Mouse (Mus musculus): ENCODE data around the gene Slc16a6.

Slc16a6 gene

DNA sequence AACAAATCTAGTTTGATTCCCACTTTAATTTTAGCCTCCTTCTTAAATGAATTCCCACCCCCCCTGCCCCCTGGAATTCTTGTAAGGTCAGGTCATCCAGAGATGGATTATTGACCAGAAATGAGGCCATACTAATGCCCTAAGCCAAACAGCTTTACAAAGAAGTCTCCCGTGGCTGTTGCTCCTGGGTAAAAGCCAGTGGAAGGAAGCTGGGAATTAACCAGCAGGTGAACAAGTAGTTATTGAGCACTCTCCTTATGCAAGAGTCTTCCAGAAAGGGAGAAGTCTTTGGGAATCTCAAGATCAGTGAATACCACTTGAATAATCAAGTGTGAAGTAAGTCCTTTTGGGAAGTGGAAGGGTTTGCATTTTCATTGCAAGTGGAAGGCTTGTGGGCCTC lies 13.7 kb upstream of the Slc16a6 start:
- no peak for DNase-seq (ENCODE audit: low spot score)

DNA sequence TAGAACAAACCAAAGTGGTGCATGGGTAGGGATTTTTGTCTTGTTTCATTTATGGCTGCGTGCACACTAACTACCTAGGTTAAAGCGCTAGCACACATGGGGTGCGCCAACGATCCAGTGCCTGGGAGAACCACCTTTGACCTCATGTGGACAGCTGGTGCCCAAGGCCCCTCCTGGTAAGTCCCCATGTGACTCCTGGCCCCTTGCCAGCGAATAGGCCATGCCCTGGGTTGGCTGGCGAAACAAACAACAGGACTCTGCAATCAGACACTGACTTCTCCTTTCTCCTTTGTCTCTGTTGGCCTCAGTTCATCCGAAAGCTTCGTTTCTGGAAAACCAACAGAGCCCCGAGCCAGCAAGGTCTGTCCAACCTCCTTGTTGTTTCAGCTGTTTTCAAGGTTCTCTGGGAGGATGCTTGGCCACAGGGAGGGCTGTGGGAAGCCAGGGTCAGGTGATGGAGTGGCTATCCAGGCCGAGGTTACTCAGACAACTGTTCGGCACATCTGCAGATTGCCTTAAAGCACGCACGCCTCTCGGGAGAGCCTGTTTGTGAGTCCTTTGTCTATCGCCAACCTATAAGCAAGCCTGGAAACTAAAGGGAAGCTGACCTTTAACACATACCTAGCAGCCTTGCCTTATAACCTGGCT lies 12.1 kb upstream of the Slc16a6 start:
- DNase-seq (ENCODE audit: low spot score), result peak; percentile 81

DNA sequence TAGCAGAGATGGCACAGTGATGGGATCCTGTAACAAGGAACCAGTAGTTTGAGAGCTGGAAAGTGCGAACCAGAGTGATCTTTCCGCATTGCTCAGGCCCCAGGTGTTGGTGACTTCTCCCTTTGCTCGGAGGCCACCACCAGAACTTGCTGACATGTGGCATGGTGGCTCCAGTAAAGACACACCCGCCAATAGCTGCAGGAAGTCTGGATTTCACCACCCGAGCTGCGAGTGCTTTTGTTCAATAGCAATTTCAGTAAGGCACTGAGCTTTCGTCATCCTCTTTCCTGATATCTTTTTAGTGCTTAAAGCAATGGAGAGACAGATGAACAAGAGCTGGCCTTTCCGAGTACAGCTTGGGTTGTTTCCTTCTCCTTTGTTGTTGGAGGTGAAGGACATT lies 7.0 kb upstream of the Slc16a6 start:
- no peak for DNase-seq (ENCODE audit: low spot score)

DNA sequence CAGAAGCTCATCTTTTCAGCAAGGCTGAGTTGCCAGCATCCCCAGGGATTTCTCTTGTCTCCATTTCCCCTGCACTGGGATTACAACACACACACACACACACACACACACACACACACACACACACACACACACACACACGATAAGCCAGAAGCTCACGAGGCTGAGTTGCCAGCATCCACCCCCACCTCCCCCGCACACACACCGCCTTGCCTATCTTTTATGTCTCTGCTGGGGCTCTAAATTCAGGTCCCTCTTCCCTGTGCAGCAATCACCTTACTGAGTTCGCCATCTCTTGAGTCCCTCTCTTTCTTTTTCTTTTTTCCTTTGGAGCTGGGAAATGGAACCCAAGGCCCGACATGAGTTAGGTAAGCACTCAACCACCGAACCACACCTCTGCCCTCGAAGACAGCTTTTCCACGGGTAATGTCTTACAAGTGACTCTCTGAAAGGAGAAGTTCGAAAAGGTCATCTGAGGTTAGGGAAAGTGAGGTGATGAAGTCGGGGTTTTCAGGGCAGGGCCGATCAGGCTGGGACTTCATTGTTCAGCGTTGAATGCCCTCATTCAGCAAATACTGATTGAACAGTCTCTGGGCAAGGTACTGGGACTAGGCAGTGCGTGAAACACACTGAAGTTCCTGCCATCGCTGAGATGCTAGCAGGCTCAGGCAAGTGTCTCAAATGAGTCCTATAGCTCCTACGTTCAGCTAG lies 6.3 kb upstream of the Slc16a6 start:
- no peak for DNase-seq (ENCODE audit: low spot score)

DNA sequence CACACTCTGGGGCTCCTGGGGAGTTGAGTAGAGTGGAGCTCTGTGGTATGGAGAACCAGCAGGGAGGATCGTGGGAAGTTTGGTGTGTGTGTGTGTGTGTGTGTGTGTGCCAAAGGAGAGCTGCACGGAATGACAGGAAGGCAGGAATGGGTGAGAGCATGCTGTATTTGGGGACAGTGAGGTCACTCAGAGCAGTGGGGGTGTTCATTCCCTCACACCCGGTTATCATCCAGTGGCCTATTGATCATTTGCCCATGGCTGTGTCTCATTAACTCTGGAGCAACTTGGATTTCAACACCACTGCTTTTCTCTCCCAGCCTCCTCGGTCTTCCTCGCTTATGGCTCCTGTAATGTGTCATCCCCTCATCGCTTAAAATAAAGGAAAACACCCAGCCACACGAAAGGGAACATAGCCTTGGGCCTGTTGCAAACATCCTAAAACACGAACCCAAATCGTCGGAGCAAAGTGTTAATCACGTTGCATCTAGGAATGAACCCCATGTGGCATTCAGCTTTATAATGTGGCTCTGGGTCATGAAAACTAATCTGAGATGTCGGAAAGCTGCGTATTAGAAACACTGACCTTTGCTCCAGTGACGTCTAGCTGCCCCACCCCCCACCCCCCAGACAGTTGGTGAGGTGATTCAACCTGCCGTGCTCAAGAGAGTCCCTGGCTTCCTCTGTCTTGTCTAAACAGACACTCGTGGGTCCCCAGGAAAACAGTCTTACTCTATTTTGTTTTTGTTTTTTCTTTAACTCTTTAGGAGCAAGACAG lies 4.4 kb upstream of the Slc16a6 start:
- DNase-seq (ENCODE audit: low spot score), result no peak

DNA sequence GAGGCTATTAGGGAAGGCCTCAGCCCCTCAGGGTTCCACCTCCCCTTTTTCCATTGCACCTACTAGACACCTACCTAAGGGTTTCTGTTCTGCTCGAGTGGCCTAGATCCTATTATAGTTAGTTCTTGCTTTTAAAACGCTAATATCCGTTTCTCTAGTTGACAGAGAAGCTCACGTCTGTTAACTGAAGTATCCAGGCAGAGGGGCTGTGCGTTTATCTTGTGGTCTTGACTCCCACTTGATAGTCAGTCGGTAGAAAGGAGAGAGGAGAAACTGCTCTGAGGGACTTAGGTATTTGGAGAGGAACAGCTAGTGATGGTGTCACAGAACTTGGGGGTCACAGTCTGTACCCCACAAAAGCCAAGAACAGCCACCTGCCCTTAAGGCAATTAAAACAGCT lies 3.3 kb upstream of the Slc16a6 start:
- DNase-seq (ENCODE audit: low spot score), result no peak

DNA sequence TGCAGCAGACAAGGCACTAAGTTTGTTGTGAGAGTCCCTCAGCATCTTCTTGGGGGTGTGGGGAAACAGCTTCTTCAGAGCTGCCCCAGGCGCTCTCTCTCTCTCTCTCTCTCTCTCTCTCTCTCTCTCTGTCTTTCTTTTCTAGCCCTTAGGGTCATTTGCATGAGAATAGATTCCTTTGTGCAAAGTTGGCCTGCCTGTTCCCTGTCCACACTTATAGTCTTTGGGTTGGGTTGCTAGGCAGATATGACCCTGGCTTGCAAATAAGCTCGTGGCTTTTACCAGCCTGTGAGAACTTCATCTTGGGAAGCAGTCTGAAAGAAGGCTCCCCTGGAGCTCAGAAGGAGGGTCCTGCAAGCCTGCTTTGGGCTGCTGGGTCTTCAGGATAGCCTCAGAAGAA lies 2.8 kb upstream of the Slc16a6 start:
- DNase-seq (ENCODE audit: low spot score), result no peak

DNA sequence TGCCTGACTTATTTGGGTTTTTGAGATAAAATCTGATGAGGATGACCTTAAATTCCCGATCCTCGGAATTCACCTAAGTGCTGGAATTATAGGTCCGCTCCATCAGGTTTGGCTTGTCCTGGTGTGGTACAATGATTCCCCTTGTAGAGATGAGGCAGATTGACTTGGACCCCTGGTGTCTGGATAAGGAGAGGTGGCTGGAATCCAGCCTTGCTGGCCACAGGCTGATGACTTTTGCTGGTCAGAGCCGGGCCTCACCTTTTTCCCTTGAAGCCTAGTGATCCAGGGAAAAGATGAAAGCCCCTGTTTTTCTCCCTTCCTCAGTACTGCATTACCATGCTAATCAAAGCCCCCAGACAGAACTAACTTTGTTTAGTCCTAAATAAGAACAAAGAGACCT lies 2.3 kb upstream of the Slc16a6 start:
- DNase-seq (ENCODE audit: low spot score), result no peak

DNA sequence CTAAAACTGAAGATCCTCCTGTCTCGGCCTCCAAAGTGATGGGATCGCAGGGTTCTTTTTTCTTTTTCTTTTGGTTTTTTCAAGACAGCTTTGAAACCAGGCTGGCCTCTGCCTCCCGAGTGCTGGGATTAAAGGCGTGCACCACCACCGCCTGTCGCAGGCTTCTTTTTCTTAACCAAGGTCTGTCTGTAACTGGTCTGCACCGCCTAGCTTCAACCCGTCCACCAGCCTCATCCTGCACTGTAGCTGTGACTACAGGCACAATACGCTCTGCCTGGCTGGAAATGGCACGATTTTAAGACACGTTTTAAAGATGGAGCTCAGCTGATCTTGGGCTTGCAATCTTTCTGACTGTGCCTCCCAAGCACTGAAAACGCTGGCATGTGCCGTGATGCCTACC lies 1.4 kb upstream of the Slc16a6 start:
- DNase-seq (ENCODE audit: low spot score), result no peak

DNA sequence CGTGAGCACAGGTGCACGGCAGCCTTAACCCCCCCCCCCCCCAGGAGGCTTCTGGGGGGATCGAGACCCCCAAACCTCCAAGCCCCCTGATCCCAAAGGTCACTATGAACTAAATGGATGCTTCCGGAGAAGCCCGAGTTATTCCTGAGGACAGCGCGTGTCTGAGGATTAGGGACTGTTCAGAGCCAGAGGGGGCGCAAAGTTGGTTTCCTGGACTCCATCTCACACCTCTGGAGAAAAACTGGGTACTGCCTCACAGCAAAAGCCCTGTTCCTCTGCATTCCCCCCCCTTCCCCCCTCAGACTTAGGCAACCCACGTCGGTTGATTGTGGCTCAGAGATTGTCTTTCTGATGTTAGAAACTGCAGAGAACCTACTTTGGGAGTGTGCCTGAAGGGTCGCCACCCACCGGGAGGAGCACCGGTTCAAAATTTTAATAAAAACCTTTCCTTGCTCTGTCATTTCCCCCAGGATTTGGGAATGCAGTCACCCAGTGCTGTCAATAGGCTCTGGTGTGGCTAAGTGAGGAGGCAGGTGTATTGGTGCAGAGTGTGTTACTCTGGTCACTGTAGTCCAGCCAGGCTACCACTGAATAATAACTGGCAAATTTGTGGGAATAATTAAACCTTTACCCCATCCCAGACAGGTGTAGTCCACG lies 816 bp upstream of the Slc16a6 start:
- DNase-seq (ENCODE audit: low spot score), result no peak

DNA sequence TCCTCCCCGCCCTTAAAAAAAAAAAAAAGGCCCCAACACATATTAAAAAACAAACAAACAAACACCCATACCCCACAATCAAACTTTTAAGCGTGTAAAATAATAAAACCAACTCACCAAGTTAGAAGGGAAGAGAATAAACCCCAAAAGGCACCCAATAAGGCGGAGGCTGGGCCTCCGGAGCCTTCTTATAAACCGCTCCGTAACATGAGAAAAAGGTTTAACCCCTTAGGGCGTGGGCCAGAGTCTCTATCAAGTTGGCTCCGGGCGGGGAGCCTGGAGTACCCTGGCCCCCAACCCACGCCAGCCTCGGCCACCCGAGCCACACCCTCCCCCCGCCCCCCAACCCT lies 602 bp downstream of the Slc16a6 start:
- peak; percentile 25 for DNase-seq (ENCODE audit: low spot score)

DNA sequence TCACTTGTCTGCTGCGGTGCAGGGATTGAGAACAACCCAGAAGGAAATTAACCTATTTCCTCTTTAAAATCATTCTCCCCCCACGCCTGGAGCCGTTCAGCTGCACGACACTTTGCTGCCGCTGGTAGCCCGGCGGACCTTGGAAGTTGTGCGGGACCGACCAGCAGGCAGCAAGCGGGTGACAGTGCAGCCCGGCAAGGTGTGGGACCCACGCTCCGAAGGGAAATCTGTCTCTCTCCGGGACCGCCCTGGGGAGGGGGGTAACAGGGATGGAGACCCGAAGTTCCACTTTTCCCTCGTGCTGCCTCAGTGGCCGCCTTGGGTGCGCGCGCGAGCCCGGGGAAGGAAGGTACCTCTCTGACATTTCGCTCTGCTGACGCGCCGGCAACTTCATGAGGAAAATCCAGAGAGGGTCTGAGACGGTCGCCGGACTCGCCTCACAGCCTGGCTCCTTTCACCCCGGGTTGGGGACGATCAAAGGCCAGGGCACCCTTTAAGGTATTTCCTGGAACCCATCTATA lies 1.2 kb downstream of the Slc16a6 start:
- no peak for DNase-seq (ENCODE audit: low spot score)

DNA sequence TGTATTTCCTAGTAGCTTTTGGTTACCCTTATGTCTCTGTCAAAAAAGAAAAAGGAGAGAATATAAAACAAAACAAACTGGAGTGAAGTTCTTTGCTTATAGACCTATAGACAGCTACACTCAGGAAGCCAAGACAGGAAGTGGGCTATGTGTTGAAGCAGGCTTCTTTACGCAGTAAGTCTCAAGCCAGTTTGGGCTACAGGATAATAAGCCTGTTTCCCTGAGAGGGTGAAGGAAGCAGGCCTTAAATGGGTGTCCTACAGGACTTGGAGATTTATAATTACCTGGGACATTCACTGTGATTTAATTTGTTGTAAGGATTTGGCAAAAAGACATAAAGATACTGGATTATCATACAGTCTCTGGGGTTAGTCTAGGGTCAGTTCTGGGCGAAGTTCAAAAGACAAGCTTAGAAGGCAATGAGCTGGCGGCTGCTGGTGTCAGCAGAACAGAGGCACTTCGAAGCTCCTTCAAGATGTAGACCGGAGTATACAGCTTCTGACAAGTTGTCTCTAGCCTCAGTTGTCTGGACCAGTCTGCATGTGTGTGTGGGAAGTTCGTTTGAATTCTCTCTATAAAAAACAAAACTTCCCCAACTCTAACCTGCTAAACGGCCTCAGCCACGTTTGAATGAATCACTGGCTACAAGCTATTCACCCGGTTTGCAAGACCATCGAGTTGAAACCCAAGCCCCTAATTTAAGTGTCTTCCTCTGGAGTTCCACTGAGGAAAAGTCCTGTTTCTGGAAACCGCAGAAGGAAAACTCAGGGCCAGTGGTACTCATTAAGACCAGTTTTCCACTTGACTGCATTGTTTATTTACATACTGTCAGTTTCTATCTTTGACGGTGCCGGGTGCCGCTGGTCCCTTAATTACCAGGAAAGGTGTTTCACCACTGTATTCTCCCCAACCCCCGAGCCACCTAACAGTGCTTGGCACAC lies 2.2 kb downstream of the Slc16a6 start:
- DNase-seq (ENCODE audit: low spot score), result no peak

DNA sequence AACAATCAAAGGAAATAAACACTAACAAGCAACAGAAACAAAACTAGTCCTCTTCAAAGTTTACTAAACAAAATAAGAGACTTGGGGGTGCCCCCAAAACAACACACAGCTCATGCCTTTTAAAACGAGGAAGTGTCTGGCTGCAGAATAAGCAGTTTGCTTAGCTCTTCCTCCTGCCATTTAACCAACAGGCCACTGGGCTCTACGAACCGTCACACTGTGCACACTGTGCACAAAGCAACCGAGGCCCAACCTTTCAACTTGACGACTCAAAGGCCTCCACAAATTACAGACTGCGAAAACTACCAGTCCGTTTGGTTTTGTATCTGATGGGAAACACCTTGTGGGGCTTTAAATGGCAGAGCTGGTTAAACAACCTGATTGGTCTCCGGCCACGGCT lies 3.2 kb downstream of the Slc16a6 start:
- DNase-seq (ENCODE audit: low spot score), result no peak

DNA sequence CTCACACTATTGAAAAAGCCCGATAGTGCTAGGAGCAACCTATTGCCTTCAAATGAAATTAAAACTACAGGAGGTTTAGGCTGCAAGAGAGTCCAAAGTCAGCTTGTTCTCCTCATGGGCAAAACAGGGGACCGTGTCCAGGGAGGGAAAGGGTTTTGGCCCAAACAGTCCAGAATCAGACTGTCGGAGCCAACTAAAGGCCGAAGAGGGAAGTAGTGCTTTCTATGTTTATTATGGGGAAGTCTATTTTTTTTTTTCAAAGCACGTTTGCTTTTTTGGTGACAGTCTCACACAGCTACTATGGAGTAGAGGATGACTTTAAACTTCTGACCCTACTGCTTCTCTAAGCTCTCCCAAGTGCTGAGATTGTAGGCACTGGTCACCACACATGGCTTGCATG lies 5.3 kb downstream of the Slc16a6 start:
- peak; percentile 57 for DNase-seq (ENCODE audit: low spot score)

DNA sequence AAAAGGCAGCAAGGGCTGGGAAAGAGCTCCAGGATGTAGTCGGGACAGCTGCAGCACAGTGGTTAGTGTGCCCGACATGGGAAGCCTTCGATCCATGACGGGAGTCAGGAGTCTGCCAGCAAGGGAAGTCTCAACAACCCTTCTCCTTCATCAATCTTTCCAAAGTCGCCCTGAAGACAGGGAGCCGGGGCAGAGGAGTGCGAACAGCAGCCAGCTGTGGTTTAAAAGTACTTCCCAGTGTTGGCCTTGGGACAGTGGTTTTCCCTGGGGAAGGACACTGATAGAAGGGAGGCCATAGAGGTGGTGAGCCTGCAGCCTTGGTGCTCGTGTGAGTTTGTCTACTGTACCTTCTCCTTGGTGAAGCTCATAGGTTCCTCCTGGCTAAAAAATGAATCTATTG lies 6.4 kb downstream of the Slc16a6 start:
- DNase-seq (ENCODE audit: low spot score), result peak; percentile 30

DNA sequence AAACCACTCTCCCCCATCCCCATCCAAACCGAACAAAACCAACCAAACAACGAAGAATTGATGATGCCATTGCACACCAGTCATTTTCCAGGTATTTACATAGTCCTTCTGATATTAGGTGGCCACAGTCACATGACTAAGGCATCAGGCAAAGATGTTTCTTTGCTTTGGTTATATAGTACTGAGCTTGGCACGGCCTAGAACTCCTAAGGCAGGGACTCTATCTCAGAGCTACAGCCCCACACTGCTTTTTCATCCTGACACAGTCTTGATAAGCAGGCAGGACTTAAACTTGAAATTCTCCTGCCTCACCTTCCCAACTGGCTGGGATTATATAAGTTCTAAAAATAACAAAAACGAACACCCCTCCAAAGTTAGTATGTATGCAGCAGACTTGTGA lies 8.3 kb downstream of the Slc16a6 start:
- DNase-seq (ENCODE audit: low spot score), result no peak

DNA sequence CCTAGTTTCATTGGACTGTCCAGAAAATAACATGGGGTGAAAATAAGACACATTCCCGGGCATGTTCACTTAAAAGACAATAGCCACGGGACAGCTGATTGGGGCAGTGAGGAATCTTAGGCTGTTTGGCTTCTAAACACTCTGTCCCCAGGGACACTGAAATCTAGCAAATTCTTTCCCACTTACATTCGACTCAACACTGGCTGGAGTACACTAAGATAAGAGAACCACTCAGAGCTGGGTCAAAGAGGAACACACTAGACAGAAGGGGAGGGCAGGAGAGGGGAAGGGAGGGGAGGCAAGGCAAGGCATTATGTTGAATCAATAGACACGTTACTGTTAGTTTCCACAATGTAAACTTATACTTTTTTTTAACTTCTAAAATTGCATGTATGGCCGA lies 12.8 kb downstream of the Slc16a6 start:
- peak; percentile 83 for DNase-seq (ENCODE audit: low spot score)

DNA sequence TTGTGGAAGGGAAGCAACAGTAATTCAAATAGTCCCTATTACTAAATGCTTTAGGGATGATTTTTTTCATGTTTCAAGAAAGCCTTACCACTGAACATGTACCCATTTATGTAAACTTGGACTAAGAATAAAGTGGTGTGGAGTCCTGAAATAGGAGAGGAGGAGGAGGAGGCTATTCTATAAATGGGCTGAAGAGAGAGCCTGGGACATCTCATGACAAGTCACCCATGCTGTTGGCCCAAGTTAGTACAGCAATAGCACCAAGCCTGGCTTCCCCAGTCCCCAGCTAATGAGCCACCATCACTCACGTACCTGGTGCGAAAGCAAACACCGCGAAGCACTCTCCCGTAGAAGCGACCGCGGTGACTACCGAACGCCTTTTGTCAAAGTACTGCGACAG lies 15.2 kb downstream of the Slc16a6 start:
- DNase-seq (ENCODE audit: low spot score), result no peak

DNA sequence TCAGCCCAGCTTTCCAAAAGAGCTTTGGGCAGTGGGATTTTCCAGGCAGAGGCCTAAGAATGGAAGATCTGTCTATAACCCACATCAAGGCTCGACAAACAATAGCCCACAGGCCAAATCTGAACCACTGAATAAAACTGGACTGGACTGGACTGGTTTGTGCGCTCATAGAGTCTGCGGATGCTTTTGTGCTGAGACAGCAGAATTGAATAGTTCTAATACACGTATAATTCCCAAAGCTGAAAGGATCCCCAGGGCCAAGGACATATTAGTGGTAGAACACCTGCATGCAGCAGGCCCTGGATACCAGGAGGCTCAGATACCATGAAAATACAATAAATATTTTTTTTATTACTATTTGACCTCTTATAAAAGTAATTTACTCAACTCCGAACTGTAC lies 17.1 kb downstream of the Slc16a6 start:
- DNase-seq (ENCODE audit: low spot score), result no peak

DNA sequence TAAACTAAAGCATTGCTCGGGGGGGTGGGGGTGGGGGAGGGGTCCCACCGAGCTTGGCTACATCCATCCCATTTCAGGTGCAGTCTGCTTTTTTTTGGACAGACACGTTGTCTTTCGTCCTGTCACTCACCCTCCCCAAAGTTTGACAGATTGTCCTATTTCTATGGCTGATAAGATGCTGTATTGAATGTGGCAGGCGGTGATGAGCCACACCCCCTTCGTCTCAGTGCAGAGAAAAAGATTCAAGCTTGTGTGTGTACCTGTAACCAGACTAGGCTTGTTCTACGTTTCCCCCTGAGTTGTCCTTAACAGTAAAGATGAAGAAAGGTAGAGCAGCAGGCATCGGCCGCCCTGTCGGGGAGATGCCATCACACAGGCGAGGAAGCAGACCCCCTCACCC lies 22.2 kb downstream of the Slc16a6 start:
- DNase-seq (ENCODE audit: low spot score), result no peak
